Mouse (Mus musculus): Measurements from ENCODE around the gene Lcn6. TPM values are rescaled to one million over a fixed set of nuclear protein-coding genes. Genes with fewer than 3 reads are reported as not detected.

Gene Lcn6
- polyA plus RNA-seq (2015; fragmentation: Nextera tagmentation; extraction: Ambion mirVana), result 0.34 and 0.50 TPM in 2 replicates

GRCm38 (mm10) chr2:25676486-25676885 is at the start of gene Lcn6:
TSS of gene Lcn6 (plus strand) at chr2:25676786.

GRCm38 (mm10) chr2:25627811-25628210 is 48.8 kb upstream of the Lcn6 start, which contains the start of gene Fcna:
TSS of gene Fcna (minus strand) at chr2:25628030.

GRCm38 (mm10) chr2:25652902-25653301 is 23.7 kb upstream of the Lcn6 start, which contains the start of gene Lcn8:
TSS of gene Lcn8 (plus strand) at chr2:25653120.

GRCm38 (mm10) chr2:25657652-25658051 is 18.9 kb upstream of the Lcn6 start, which contains the start of gene Lcn5:
TSS of gene Lcn5 (plus strand) at chr2:25657952.

GRCm38 (mm10) chr2:25682426-25682825 is 5.8 kb downstream of the Lcn6 start, which contains the start of gene Lcn10:
TSS of gene Lcn10 (plus strand) at chr2:25682726.

GRCm38 (mm10) chr2:25699743-25700142 is 23.2 kb downstream of the Lcn6 start, which contains the start of gene Obp2a:
TSS of gene Obp2a (plus strand) at chr2:25700043.

GRCm38 (mm10) chr2:25706643-25707481 is 30.3 kb downstream of the Lcn6 start, which contains the start of gene Bmyc:
TSS of gene Bmyc (plus strand) at chr2:25706739.

Other genes starting within 250 kb of the Lcn6 start
- 1.5 and 1.6 TPM in 2 replicates for gene Abca2, start 248.1 kb upstream of the Lcn6 start, polyA plus RNA-seq (2015; fragmentation: Nextera tagmentation; extraction: Ambion mirVana)
- gene Clic3, start 219.9 kb upstream of the Lcn6 start, polyA plus RNA-seq (2015; fragmentation: Nextera tagmentation; extraction: Ambion mirVana), result 10.4 and 12.0 TPM in 2 replicates
- gene Paxx, start 215.7 kb upstream of the Lcn6 start, polyA plus RNA-seq (2015; fragmentation: Nextera tagmentation; extraction: Ambion mirVana), result 34.9 and 35.2 TPM in 2 replicates
- gene Ptgds, start 206.7 kb upstream of the Lcn6 start, polyA plus RNA-seq (2015; fragmentation: Nextera tagmentation; extraction: Ambion mirVana), result 0.47 and 0.68 TPM in 2 replicates
- gene Lcn12, start 182.9 kb upstream of the Lcn6 start, polyA plus RNA-seq (2015; fragmentation: Nextera tagmentation; extraction: Ambion mirVana), result not detected in 2 replicates
- gene Fbxw5, start 176.0 kb upstream of the Lcn6 start, polyA plus RNA-seq (2015; fragmentation: Nextera tagmentation; extraction: Ambion mirVana), result 68.9 and 70.0 TPM in 2 replicates
- 1.8 and 3.6 TPM in 2 replicates for gene C8g, start 175.1 kb upstream of the Lcn6 start, polyA plus RNA-seq (2015; fragmentation: Nextera tagmentation; extraction: Ambion mirVana)
- gene Traf2, start 129.8 kb upstream of the Lcn6 start, polyA plus RNA-seq (2015; fragmentation: Nextera tagmentation; extraction: Ambion mirVana), result 15.1 and 15.8 TPM in 2 replicates
- 285 and 297 TPM in 2 replicates for gene Edf1, start 118.9 kb upstream of the Lcn6 start, polyA plus RNA-seq (2015; fragmentation: Nextera tagmentation; extraction: Ambion mirVana)
- gene Mamdc4, start 101.9 kb upstream of the Lcn6 start, polyA plus RNA-seq (2015; fragmentation: Nextera tagmentation; extraction: Ambion mirVana), result 0.19 and 1.1 TPM in 2 replicates
- gene Phpt1, start 101.6 kb upstream of the Lcn6 start, polyA plus RNA-seq (2015; fragmentation: Nextera tagmentation; extraction: Ambion mirVana), result 78.4 and 95.7 TPM in 2 replicates
- 0.05 TPM in 1 of 2 replicates, not detected in the other for gene Ajm1, start 95.0 kb upstream of the Lcn6 start, polyA plus RNA-seq (2015; fragmentation: Nextera tagmentation; extraction: Ambion mirVana)
- gene Rabl6, start 68.3 kb upstream of the Lcn6 start, polyA plus RNA-seq (2015; fragmentation: Nextera tagmentation; extraction: Ambion mirVana), result 31.5 and 33.2 TPM in 2 replicates
- gene Ccdc183, start 59.1 kb upstream of the Lcn6 start, polyA plus RNA-seq (2015; fragmentation: Nextera tagmentation; extraction: Ambion mirVana), result 0.23 and 0.37 TPM in 2 replicates
- 61.4 and 62.3 TPM in 2 replicates for gene Tmem141, start 54.8 kb upstream of the Lcn6 start, polyA plus RNA-seq (2015; fragmentation: Nextera tagmentation; extraction: Ambion mirVana)
- 55.5 and 333 TPM in 2 replicates for gene Fcna, start 48.8 kb upstream of the Lcn6 start, polyA plus RNA-seq (2015; fragmentation: Nextera tagmentation; extraction: Ambion mirVana)
- 1.5 and 2.1 TPM in 2 replicates for gene Lcn8, start 23.7 kb upstream of the Lcn6 start, polyA plus RNA-seq (2015; fragmentation: Nextera tagmentation; extraction: Ambion mirVana)
- gene Lcn5, start 18.8 kb upstream of the Lcn6 start, polyA plus RNA-seq (2015; fragmentation: Nextera tagmentation; extraction: Ambion mirVana), result not detected in 2 replicates
- 0.57 and 0.71 TPM in 2 replicates for gene Lcn10, start 5.9 kb downstream of the Lcn6 start, polyA plus RNA-seq (2015; fragmentation: Nextera tagmentation; extraction: Ambion mirVana)
- gene Obp2a, start 23.3 kb downstream of the Lcn6 start, polyA plus RNA-seq (2015; fragmentation: Nextera tagmentation; extraction: Ambion mirVana), result not detected in 2 replicates
- gene Bmyc, start 30.0 kb downstream of the Lcn6 start, polyA plus RNA-seq (2015; fragmentation: Nextera tagmentation; extraction: Ambion mirVana), result 61.4 and 71.3 TPM in 2 replicates
- gene Obp2b, start 60.2 kb downstream of the Lcn6 start, polyA plus RNA-seq (2015; fragmentation: Nextera tagmentation; extraction: Ambion mirVana), result not detected in 2 replicates
- gene Lcn3, start 88.8 kb downstream of the Lcn6 start, polyA plus RNA-seq (2015; fragmentation: Nextera tagmentation; extraction: Ambion mirVana), result not detected in 2 replicates
- not detected in 2 replicates for gene Lcn11, start 100.2 kb downstream of the Lcn6 start, polyA plus RNA-seq (2015; fragmentation: Nextera tagmentation; extraction: Ambion mirVana)
- not detected in 2 replicates for gene Gm13539, start 105.5 kb downstream of the Lcn6 start, polyA plus RNA-seq (2015; fragmentation: Nextera tagmentation; extraction: Ambion mirVana)
- gene Glt6d1, start 139.1 kb downstream of the Lcn6 start, polyA plus RNA-seq (2015; fragmentation: Nextera tagmentation; extraction: Ambion mirVana), result not detected in 2 replicates
- not detected in 2 replicates for gene Lcn9, start 146.4 kb downstream of the Lcn6 start, polyA plus RNA-seq (2015; fragmentation: Nextera tagmentation; extraction: Ambion mirVana)
- gene Sohlh1, start 170.5 kb downstream of the Lcn6 start, polyA plus RNA-seq (2015; fragmentation: Nextera tagmentation; extraction: Ambion mirVana), result not detected in 2 replicates
- 1.5 and 2.8 TPM in 2 replicates for gene Kcnt1, start 186.9 kb downstream of the Lcn6 start, polyA plus RNA-seq (2015; fragmentation: Nextera tagmentation; extraction: Ambion mirVana)